ENCODE assay signal across 19 mouse cellular contexts in the genomic region with DNA sequence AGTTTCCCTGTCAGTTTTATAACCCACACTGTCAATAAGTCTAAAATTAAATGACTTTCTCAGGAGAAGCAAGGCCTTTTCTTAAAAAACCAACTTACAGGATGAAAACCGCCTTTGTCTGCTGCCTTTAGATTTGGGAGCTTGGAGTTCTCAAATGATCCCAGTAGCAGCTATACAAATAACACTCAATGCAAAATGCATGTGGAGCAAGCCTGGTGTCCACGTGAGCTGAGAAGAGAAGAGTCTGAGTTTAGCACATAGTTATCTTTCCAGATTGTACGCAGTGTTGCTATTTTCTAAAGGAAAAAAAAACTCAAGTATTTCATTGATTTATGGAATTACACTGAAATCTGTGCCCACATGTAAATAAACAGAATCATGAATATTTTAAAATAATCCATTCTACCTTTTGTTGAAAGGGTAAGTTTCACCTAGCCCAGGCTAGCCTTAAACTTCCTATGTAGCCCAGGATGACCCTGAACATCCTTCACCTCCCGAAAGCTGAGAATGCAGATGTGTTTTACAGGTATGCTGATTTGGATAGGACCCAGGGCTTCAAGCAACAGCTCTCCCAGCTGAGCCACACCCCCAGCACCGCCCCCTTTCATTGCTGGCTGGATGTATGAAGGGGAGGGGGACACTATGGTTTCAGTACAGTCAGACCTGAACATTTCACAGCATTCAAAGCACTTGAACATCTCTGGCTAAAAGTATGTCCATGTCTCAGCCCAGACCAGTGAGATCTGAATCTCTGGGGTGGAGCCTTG.
DNase-seq lines count a peak whose midpoint lies in the region; ATAC-seq lines count a peak whose summit lies in the region.
"Had no signal": no experiment of that assay in that cellular context is flagged by ENCODE, and none has a peak within 500 bp of the region (broad histone marks: within the 10 kb centered on the region; RNA-seq: fewer than 3 reads in every experiment).

No protein-coding gene starts in this region.

- DNase-seq in right cerebral cortex, postnatal 14 days: peak; percentile 33
- no peak for DNase-seq in right cerebral cortex, postnatal 36 days (ENCODE audit: low spot score in 2 of 2)
- DNase-seq in ES-CJ7 (ENCODE audit: low read depth, low spot score) (peak; percentile 52), R1 (ENCODE audit: low read depth, low spot score) (peak; percentile 47)
- no peak for DNase-seq in Muller cell, postnatal 12 days (ENCODE audit: inconsistent ontology term)
- DNase-seq: adrenal gland, adult 8-10 months; adrenal gland, postnatal 25 days; cerebellum, adult 18-20 months; cerebellum, adult 9-10 months; cerebellum, postnatal 14 days; forebrain, postnatal 0 days; gastrocnemius, adult 2 months; gastrocnemius, postnatal 14 days; heart, adult 11 months had no signal

- no peak for ATAC-seq in megakaryocyte progenitor cell, adult 5-6 weeks (replicated peaks; ENCODE audit: poor library complexity)
- ATAC-seq: activated CD4-positive, CD25-positive, alpha-beta regulatory T cell, adult 4 months; CD4-positive, CD25-positive, alpha-beta regulatory T cell, adult 4 months; forebrain, embryonic 14.5 days; forebrain, postnatal 0 days; Patski had no signal

Comparison
In these comparisons a context has a peak if more than half of its experiments do, and no peak if none do; other contexts are left out.
1. DNase-seq: peak in right cerebral cortex, postnatal 14 days (single experiment), ES-CJ7 (single experiment) and R1 (single experiment); none in right cerebral cortex, postnatal 36 days (0 of 2) and Muller cell, postnatal 12 days (single experiment).